Mouse (Mus musculus): Measurements from ENCODE around the gene Gm13420. TPM values are rescaled to one million over a fixed set of nuclear protein-coding genes. Genes with fewer than 3 reads are reported as not detected.
"Not testable (repeated sequence)": the region's sequence is repeated elsewhere in the genome, so short reads cannot be mapped to it uniquely, and the experiment has no call there.

The Gm13420 gene
- total RNA-seq (2021): 1 to 10 TPM; 1.4 to 2.2 TPM
- long read RNA-seq, partial matches to known transcripts: 0 of 1 reads
- long read RNA-seq, other reads (novel, unspliced or antisense): 1 of 1 reads

- DNase-seq (ENCODE audit: low spot score in 2 of 2): no peak
Measured at GRCm38 (mm10) chr2:29751497-29751896, at the start of gene Gm13420. Gm13420 (minus strand) TSS chr2:29751685.

DNA sequence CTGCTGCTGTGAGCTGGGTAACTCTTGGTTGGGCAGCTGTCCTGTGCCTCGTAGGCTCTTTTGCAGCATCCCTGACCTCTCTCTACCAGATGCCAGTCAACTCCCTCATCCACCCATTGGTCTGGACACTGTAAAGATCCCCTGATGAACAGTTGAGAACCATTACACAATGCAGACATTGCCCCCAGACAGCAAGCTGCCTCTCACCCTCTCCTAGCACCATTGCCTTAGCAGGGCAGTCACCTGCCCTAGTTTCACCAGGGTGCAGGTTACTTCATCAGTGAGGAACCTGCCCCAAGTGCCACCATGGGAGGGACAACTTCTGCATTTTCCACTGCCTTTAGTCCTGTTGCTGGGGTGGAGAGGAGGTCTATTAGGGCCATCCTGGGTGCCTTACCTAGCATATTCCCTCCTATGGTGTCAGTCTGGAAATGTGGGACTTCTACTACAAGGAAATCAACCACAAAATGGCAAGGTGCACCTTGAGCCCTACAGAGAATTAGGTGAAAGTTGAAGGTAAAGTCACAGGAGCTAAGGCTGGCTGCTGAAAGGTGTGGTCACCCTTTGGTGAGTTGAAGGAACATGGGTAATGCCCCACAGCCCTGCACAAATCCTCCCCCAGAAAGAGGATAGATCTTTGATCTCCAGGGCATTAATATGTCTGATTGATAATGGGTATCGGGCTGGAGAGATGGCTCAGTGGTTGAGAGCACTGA lies 41.4 kb upstream of the Gm13420 start:
- DNase-seq (ENCODE audit: low spot score in 2 of 2): no peak

GRCm38 (mm10) chr2:29787937-29788681 lies 36.6 kb upstream of the Gm13420 start, which contains the start of gene Trub2:
Trub2 (minus strand) TSS chr2:29788502.
- peak; percentile 77 to 81 for DNase-seq (ENCODE audit: low spot score in 2 of 2)

DNA sequence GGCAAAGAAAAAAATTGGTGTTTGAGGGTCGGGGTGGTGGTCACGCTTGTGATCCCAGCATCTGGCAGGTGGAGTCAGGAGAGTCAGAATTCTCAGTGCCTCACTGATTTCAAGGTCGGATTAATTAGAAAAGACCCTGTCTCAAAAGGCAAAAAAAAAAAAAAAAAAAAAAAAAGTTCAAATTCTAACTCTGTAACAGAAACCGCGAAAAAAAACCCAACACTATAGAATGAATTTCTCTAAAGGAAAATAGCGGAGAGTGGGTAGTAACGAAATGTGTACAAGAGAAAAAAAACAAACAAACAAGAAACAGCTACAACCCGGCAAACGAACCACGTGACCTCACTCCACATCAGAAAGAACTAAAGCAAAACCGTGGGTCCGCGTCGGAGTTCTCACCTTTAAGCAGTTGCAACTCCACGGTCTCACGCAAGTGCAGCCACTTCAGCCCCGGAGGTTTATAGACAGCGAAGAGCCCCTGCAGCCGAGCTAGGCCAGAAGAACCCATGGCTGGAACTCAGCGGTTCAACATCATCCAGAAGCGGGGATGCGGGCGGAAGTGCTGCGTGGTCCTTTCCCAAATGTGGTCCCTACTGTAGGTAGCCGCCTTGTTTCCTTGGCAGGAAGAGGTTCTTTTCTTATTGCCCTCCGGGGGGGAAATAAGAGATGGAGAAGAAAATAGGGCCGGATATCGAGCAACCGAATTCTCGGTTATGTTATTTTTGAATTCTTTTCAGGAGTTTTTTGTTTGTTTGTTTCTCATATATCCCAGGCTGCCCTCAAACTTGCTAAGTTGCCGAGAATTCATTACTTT lies 35.8 kb upstream of the Gm13420 start, which contains the start of gene Coq4:
Gene Coq4, plus strand, starts transcription at position 390 of the 814 bp plus-strand sequence.
- DNase-seq (ENCODE audit: low spot score in 2 of 2): peak; percentile 88 to 92

DNA sequence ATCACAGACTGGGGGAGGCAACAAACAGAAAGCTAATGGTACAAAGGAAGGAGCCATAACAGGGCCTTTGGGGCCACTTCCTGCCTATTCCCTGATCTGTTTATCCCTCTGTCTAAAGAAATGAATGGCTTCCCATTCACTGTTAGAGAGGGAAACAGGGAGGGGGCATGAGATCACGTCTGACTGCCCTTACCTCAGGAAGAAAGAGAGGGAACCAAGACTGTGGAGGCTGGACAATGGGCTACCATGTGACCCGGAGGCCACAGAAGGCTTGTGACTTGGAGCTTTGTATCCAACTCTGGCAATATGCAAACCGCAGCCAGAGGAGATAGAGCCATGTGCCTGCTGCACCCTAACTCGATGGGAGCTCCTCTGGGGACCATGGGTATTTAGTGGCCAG lies 32.8 kb upstream of the Gm13420 start:
- DNase-seq (ENCODE audit: low spot score in 2 of 2): no peak

DNA sequence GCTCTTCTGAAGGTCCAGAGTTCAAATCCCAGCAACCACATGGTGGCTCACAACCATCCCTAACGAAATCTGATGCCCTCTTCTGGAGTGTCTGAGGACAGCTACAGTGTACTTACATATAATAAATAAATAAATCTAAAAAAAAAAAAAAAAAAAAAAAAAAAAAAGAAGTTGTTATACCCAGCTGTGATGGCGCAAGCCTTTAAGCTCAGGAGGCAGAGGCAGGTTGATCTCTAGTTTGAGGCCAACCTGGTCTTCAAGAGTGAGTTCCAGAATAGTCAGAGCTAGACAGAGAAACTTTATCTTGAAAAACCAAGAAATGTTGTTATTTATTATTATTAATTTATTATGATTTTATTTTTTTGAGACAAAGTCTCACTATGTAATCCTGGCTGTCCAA lies 29.8 kb upstream of the Gm13420 start:
- DNase-seq (ENCODE audit: low spot score in 2 of 2): not testable (repeated sequence)

DNA sequence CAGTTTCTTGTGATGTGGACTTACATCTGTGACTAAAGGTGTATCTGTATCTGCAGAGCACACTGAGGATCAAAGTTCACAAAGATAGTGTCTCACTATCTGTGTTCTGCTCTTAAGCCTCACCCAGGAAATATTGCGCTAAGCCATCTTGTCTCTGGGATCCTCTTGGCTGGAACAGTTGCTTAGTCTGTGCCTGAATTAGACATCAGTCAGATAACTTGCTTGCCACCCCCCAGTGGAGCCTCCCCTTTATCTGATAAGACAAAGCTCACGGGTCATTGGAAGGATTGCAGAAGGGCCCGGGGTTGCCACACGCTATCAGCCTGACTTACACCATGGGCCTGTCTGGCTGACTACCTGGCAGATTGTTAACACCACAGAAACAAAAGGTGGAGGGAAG lies 21.8 kb upstream of the Gm13420 start:
- no peak for DNase-seq (ENCODE audit: low spot score in 2 of 2)

GRCm38 (mm10) chr2:29771611-29772461 lies 20.4 kb upstream of the Gm13420 start:
- DNase-seq (ENCODE audit: low spot score in 2 of 2): no peak

DNA sequence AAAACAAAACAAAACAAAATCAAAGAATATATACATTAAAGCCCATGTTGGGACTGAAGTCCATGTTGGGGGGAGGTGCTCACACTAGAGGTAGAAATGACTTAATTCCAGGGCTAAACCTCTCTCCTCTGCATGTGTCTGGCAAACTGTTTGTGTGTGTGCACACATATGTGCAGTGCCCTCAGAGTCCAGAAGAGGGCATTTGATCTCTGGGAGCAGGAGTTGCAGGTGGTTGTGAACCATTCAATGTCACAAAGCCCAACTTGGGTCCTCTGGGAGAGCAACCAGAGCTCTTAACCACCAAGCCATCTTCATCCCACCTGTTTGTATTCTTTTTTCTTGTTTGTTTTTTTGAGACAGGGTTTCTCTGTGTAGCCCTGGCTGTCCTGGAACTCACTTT lies 18.7 kb upstream of the Gm13420 start:
- no peak for DNase-seq (ENCODE audit: low spot score in 2 of 2)

DNA sequence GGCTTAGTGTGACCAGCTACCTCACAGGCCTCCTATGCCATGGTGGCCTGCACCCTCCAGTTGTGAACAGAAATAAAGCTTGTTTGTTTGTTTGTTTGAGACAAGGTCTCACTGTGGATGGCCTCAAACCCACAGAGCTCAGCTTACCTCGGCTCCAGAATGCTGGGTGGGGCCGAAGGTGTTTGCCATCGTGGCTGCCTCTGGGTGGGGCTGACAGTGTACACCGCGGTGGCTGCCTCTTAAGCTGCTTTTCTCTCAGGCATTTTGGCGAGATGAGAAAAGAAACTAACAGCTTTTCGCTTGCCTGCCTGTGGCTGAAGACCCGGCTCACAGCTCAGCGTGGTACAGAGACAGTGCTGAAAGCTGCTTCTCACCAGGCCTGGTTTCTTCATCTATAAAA lies 17.4 kb upstream of the Gm13420 start:
- no peak for DNase-seq (ENCODE audit: low spot score in 2 of 2)

DNA sequence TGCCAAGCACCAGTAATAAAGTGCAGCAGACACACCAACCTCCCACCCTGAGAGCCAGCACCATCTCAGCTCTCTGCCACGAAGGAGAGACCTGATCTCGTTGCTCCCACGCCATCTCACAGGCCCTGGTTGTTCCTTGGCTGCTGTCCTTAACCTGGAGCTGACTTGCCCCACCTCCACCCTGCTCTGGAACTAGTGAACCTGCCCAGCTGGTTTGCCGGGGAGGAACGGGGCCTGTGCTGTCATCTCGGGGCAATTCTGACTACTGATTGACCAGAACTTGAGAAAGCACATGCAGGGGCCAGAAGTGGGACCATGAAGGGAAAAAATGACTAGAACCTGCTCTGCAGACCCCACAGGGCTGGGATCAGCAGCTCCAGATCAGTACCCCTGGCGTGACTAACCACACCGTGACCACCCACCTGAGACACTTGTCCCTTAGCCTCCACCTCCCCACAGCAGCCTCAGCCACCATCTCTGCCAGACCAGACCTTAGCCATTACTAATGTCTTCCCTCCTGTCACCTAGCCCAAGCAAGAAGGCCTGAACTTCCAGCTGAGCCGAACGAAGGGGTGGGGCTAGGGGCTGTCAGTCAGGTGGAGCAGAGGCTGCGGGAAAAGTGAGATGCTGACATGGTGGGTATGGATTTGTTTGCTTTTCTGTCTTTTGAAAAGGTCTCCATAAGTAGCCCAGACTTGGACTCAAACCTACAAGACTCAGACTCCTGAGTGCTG lies 16.7 kb upstream of the Gm13420 start:
- DNase-seq (ENCODE audit: low spot score in 2 of 2): no peak

DNA sequence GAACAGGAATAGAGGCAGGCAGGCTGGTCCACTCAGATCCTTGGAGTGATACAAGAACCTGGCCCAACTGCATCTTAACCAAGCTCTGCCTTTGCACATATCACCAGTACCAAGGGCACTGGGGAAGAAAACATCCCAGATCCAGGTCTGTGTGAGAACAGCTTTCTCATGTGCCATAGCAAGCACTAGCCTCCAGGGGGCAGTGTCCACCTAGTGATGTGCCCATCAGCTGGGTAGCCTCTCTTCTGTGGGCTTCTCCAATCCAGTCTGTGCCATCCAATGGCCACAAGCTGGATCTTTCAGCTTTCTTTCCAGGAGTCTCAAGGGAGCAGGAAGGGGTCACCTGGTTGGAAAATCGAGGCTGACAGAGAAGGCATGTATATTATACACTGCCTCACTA lies 13.3 kb upstream of the Gm13420 start:
- peak; percentile 68 to 70 for DNase-seq (ENCODE audit: low spot score in 2 of 2)

DNA sequence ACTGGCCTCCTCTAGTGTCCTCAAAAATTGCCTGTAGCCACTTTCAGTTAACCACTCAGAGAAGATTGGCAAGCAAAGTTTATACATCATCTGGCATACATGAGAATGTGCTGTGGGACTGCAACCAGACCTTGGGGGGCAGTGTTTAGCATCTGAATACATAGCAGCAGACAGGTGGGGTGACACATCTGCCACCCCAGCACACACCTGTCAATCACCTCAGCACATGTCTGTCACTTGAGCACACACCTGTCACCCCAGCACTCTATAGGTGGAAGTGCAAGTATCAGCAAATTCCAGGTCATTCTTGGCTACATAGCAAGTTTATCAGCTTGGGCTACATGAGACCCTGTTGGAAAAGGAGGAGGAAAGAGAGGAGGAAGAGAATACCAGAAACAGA lies 4.2 kb upstream of the Gm13420 start:
- DNase-seq (ENCODE audit: low spot score in 2 of 2): no peak

DNA sequence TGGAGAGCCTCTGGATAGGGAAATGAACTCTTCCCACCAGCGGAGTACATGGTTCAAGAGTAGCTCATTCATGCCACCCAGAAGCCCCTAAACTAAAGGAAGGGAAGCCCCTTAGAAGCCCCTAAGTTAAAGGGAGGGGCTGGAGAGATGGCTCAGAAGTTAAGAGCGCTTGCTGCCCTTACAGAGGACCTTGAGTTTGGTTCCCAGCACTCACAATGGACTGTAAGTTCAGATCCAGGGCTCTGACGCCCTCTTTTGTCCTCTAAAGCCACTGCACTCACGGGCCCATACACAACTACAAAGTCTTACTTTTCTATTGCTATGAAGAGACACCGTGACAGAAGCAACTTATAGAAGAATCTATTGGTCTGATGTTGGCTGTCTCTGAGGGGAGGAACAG lies 912 bp upstream of the Gm13420 start:
- no peak for DNase-seq (ENCODE audit: low spot score in 2 of 2)

GRCm38 (mm10) chr2:29748499-29748898 lies 3.0 kb downstream of the Gm13420 start:
- no peak for DNase-seq (ENCODE audit: low spot score in 2 of 2)

DNA sequence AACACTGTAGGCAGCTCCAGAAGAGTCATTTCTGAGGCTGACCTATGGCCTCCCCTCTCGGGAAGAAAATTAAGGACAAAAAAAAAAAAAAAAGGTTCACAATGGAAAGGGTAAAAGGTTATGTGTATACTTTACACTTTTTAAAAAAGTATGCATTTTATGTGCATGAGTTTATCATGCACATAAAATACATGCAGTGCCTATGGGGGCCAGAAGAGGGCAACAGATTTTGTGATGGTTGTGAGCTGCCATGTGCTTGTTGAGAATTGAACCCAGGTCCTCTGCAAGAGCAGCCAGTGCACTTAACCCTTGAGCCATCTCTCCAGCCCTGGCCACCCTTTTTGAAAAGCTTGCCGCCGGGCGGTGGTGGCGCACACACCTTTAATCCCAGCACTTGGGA lies 3.6 kb downstream of the Gm13420 start:
- no peak for DNase-seq (ENCODE audit: low spot score in 2 of 2)

DNA sequence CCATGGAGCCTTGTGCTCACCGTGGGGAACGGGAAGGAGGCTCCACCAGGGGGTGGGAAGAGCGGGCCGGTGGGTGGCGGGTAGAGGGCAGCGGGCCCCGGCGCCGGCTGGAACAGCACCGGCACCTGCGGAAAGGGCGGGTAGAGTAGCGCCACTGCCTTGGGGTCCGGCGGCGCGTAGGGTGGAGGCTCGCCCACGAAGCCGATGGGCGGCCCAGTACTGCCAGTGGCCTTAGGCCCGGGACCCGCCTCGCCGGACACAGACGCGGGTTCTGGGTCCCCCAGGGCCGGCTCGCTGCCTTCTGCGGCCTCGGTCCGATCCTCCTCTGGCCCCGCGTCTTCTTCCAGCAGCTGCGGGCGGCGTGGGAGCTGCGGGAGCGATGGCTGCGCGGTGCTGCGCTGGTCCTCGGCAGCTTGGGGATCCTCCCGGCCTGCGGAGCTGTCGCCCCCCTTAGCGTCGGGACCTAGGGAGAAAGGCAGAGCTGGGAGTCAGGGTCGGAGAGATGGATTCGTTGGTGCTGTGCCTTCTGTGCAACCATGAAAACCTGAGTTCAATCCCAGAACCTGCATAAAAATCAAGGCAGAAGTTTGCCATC lies 4.2 kb downstream of the Gm13420 start:
- DNase-seq (ENCODE audit: low spot score in 2 of 2): no peak

- no peak for DNase-seq (ENCODE audit: low spot score in 2 of 2)
Measured at GRCm38 (mm10) chr2:29744256-29744655, 7.2 kb downstream of the Gm13420 start.

- DNase-seq (ENCODE audit: low spot score in 2 of 2): no peak
Measured at GRCm38 (mm10) chr2:29741207-29741606, 10.3 kb downstream of the Gm13420 start.

DNA sequence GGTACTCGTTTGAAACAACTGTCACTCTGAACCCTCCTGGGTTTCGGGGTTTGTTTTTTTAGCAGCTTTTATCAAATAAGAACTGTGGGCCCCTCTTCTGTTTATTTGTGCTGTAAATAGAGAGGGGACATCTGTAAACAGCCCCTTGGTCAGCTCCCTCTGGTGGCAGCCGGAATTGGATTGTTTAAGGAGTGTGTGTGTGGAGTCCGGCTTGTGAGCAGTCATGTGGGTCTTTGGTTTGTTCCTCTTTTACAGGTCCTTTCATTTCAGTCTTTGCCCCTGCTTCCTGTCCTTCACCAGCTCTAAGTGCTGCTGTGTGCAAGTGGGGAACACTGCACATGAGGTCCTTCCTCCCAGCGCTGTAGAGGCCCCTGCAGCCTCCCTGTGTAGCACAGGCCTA lies 12.1 kb downstream of the Gm13420 start:
- DNase-seq (ENCODE audit: low spot score in 2 of 2): peak; percentile 40 to 49

Data from layer of hippocampus, postnatal 10 days (tissue).